In genomic region chr1:65082188-65082587, GRCm38 (mm10) we compare ENCODE assay signal across 31 mouse cellular contexts. TPM values are rescaled to one million over a fixed set of nuclear protein-coding genes. Genes with fewer than 3 reads are reported as not detected.
DNase-seq lines count a peak whose midpoint lies in the region; ATAC-seq and TF ChIP-seq lines count a peak whose summit lies in the region.
"Had no signal": no experiment of that assay in that cellular context is flagged by ENCODE, and none has a peak within 500 bp of the region (broad histone marks: within the 10 kb centered on the region; RNA-seq: fewer than 3 reads in every experiment).

Crygb (minus strand) TSS chr1:65082288.

- H3K36me3 ChIP-seq in heart, embryonic 13.5 days: no peaks in the 10 kb centered on the region
- H3K36me3 ChIP-seq in midbrain, embryonic 11.5 days (ENCODE audit: control insufficient read depth, insufficient read depth, low read length): no peaks in the 10 kb centered on the region
- no peaks in the 10 kb centered on the region for H3K36me3 ChIP-seq in midbrain, postnatal 0 days (ENCODE audit: insufficient read depth, low read length)
- H3K36me3 ChIP-seq in midbrain, embryonic 14.5 days (ENCODE audit: control insufficient read depth, insufficient read depth, low read length): no peaks in the 10 kb centered on the region
- H3K36me3 ChIP-seq: forebrain, embryonic 15.5 days; hindbrain, embryonic 13.5 days; intestine, embryonic 15.5 days had no signal

- DNase-seq in embryo, embryonic 10.5 days (ENCODE audit: low spot score): peak; percentile 6
- DNase-seq in embryo, embryonic 11 days: no peak
- DNase-seq in heart, adult 11 months: no peak
- no peak for DNase-seq in midbrain, embryonic 11.5 days (ENCODE audit: low spot score, missing footprints)
- DNase-seq in midbrain, postnatal 0 days (ENCODE audit: low spot score): no peak
- peak; percentile 33 for DNase-seq in midbrain, embryonic 14.5 days
- no peak for DNase-seq in kidney, postnatal 25 days
- DNase-seq: adrenal gland, postnatal 25 days; cerebellum, adult 11-12 months; cerebellum, postnatal 10 days; gastrocnemius, postnatal 10 days; heart, postnatal 14 days; kidney, adult 8-10 months; kidney, postnatal 10 days; left cerebral cortex, postnatal 4 days; thymus, adult 2 months; thymus, postnatal 4 days had no signal

- peak within 1 kb of the TSS; percentile 27; the same call in 1 of the 2 replicates for H3K4me2 ChIP-seq in heart, embryonic 13.5 days
- H3K4me2 ChIP-seq in midbrain, embryonic 11.5 days: peak within 1 kb of the TSS; percentile 4; the same call in 1 of the 2 replicates
- H3K4me2 ChIP-seq in midbrain, postnatal 0 days (ENCODE audit: low read depth, low read length, poor library complexity, severe bottlenecking): no peak within 1 kb of the TSS
- no peak within 1 kb of the TSS for H3K4me2 ChIP-seq in midbrain, embryonic 14.5 days (ENCODE audit: low read length)
- H3K4me2 ChIP-seq: forebrain, embryonic 15.5 days; hindbrain, embryonic 13.5 days; intestine, embryonic 15.5 days had no signal

- no peak for TF ChIP-seq CTCF in midbrain, postnatal 0 days (IDR thresholded peaks at IDR 0.05)

- 0 out of 2 replicates have a peak, but pooled peaks cover 4% of the 10 kb centered on the region for H3K9me3 ChIP-seq in heart, embryonic 13.5 days
- H3K9me3 ChIP-seq in midbrain, embryonic 11.5 days (ENCODE audit: control insufficient read depth, low read length): no peaks in the 10 kb centered on the region
- no peaks in the 10 kb centered on the region for H3K9me3 ChIP-seq in midbrain, postnatal 0 days (ENCODE audit: low read length)
- no peaks in the 10 kb centered on the region for H3K9me3 ChIP-seq in midbrain, embryonic 14.5 days (ENCODE audit: control insufficient read depth, low read length)
- H3K9me3 ChIP-seq: forebrain, embryonic 15.5 days; hindbrain, embryonic 13.5 days; intestine, embryonic 15.5 days had no signal

- no peak within 1 kb of the TSS for H3K27ac ChIP-seq in heart, embryonic 13.5 days (replicated peaks)
- no peak within 1 kb of the TSS for H3K27ac ChIP-seq in midbrain, embryonic 11.5 days (ENCODE audit: low read depth, low read length)
- no peak within 1 kb of the TSS for H3K27ac ChIP-seq in midbrain, postnatal 0 days (ENCODE audit: low read depth, low read length)
- no peak within 1 kb of the TSS for H3K27ac ChIP-seq in midbrain, embryonic 14.5 days (replicated peaks; ENCODE audit: low read depth, low read length)
- H3K27ac ChIP-seq: forebrain, embryonic 15.5 days; hindbrain, embryonic 13.5 days; intestine, embryonic 15.5 days; macrophage had no signal

- 38% methylated on average over 7 of the region's 7 CpGs for WGBS in heart, embryonic 13.5 days
- 26% methylated on average over 7 of the region's 7 CpGs for WGBS in midbrain, embryonic 11.5 days
- WGBS in midbrain, postnatal 0 days: 32% methylated on average over 7 of the region's 7 CpGs
- WGBS in midbrain, embryonic 14.5 days: 26% methylated on average over 7 of the region's 7 CpGs

- H3K9ac ChIP-seq in heart, embryonic 13.5 days: no peak within 1 kb of the TSS
- H3K9ac ChIP-seq in midbrain, embryonic 11.5 days (ENCODE audit: low read length): no peak within 1 kb of the TSS
- no peak within 1 kb of the TSS for H3K9ac ChIP-seq in midbrain, postnatal 0 days (replicated peaks; ENCODE audit: low read length, poor library complexity, severe bottlenecking)
- H3K9ac ChIP-seq in midbrain, embryonic 14.5 days (replicated peaks; ENCODE audit: low read length): no peak within 1 kb of the TSS
- H3K9ac ChIP-seq: forebrain, embryonic 15.5 days; hindbrain, embryonic 13.5 days; intestine, embryonic 15.5 days had no signal

- H3K27me3 ChIP-seq in heart, embryonic 13.5 days (replicated peaks): no peaks in the 10 kb centered on the region
- H3K27me3 ChIP-seq in midbrain, embryonic 11.5 days (ENCODE audit: control insufficient read depth, insufficient read depth, low read length): no peaks in the 10 kb centered on the region
- H3K27me3 ChIP-seq in midbrain, postnatal 0 days (ENCODE audit: insufficient read depth, low read length): no peaks in the 10 kb centered on the region
- no peaks in the 10 kb centered on the region for H3K27me3 ChIP-seq in midbrain, embryonic 14.5 days (ENCODE audit: control insufficient read depth, insufficient read depth, low read length)
- H3K27me3 ChIP-seq: forebrain, embryonic 15.5 days; hindbrain, embryonic 13.5 days; intestine, embryonic 15.5 days had no signal

- no peaks in the 10 kb centered on the region for H3K4me1 ChIP-seq in heart, embryonic 13.5 days
- H3K4me1 ChIP-seq in midbrain, embryonic 11.5 days (ENCODE audit: control insufficient read depth, insufficient read depth, low read length): peaks cover 3% of the 10 kb centered on the region; the same call in 1 of the 2 replicates
- H3K4me1 ChIP-seq in midbrain, postnatal 0 days (ENCODE audit: insufficient read depth, low read length): no peaks in the 10 kb centered on the region
- no peaks in the 10 kb centered on the region for H3K4me1 ChIP-seq in midbrain, embryonic 14.5 days (ENCODE audit: control insufficient read depth, insufficient read depth, low read length)
- H3K4me1 ChIP-seq: forebrain, embryonic 15.5 days; hindbrain, embryonic 13.5 days; intestine, embryonic 15.5 days had no signal

- no peak within 1 kb of the TSS for H3K4me3 ChIP-seq in heart, embryonic 13.5 days
- H3K4me3 ChIP-seq in midbrain, embryonic 11.5 days (ENCODE audit: low read depth, low read length): no peak within 1 kb of the TSS
- H3K4me3 ChIP-seq in midbrain, postnatal 0 days (ENCODE audit: low read depth, low read length): no peak within 1 kb of the TSS
- H3K4me3 ChIP-seq in midbrain, embryonic 14.5 days (replicated peaks; ENCODE audit: low read depth, low read length): no peak within 1 kb of the TSS
- H3K4me3 ChIP-seq: forebrain, embryonic 15.5 days; hindbrain, embryonic 13.5 days; intestine, embryonic 15.5 days; myocyte had no signal

- no peak for ATAC-seq in heart, embryonic 13.5 days (ENCODE audit: extremely low read depth, insufficient number of reproducible peaks, low FRiP score, low TSS enrichment)
- no peak for ATAC-seq in midbrain, embryonic 11.5 days (ENCODE audit: low FRiP score)
- no peak for ATAC-seq in midbrain, postnatal 0 days (ENCODE audit: low FRiP score)
- no peak for ATAC-seq in midbrain, embryonic 14.5 days (ENCODE audit: low FRiP score, low TSS enrichment)
- ATAC-seq: forebrain, embryonic 15.5 days; intestine, embryonic 15.5 days; lung, postnatal 0 days had no signal

RNA-seq across cellular contexts. Expression of gene Crygb, which starts in this region (rescaled TPM):
- 0.83 and 1.1 TPM in 2 replicates for polyA plus RNA-seq in heart, embryonic 13.5 days (2015; fragmentation: Nextera tagmentation; extraction: Ambion mirVana)
- polyA plus RNA-seq in midbrain, embryonic 11.5 days (2014; fragmentation: Nextera tagmentation; extraction: Ambion mirVana): not detected in 2 replicates
- total RNA-seq in midbrain, postnatal 0 days (2014; rRNA removed): not detected in 2 replicates
- 0.38 and 0.43 TPM in 2 replicates for polyA plus RNA-seq in midbrain, postnatal 0 days (2015; fragmentation: Nextera tagmentation; extraction: Ambion mirVana)
- not detected in 2 replicates for polyA plus RNA-seq in midbrain, embryonic 14.5 days (2014; fragmentation: Nextera tagmentation; extraction: Ambion mirVana)
- total RNA-seq: adrenal gland, postnatal 25 days; gastrocnemius, postnatal 10 days; granulocyte monocyte progenitor cell, adult 5-6 weeks; heart, postnatal 14 days; layer of hippocampus, adult 18-20 months; layer of hippocampus, postnatal 14 days; left cerebral cortex, adult 8-10 months; left cerebral cortex, postnatal 4 days; liver, adult 2 months had no signal
- polyA plus RNA-seq: forebrain, embryonic 15.5 days; hindbrain, embryonic 13.5 days; intestine, embryonic 15.5 days; liver, adult 2 months; liver, embryonic 16.5 days; lung, postnatal 0 days; macrophage; myocyte; stomach, embryonic 16.5 days; thymus, adult 2 months had no signal

Comparison
In these comparisons a context has a peak if more than half of its experiments do, and no peak if none do; other contexts are left out.
1. H3K4me2 ChIP-seq: peak in heart, embryonic 13.5 days (single experiment) and midbrain, embryonic 11.5 days (single experiment); none in midbrain, postnatal 0 days (single experiment) and midbrain, embryonic 14.5 days (single experiment).
2. Peak in DNase-seq in midbrain, embryonic 14.5 days; RNA of the gene not detected or under 1 TPM.